Mouse (Mus musculus) heart, embryonic 14.5 days (tissue): ENCODE measurements around the gene Tgif2. TPM values are rescaled to one million over a fixed set of nuclear protein-coding genes. Genes with fewer than 3 reads are reported as not detected.

Experiments used
- ATAC-seq: fragments of 200-750 bp; cut with Nextera tagmentation; 2 replicates; pipeline ENCODE4 v1.8.0; 2017; ENCODE audit warnings: low read depth, moderate TSS enrichment; ENCODE audit not compliant: insufficient number of reproducible peaks, insufficient read depth, low FRiP score
- H3K27ac ChIP-seq, 2 experiments: fragments of 200-500 bp in 1 of 2; fragments of 300-500 bp in 1 of 2; sonication (generic) in 1 of 2; replicated peaks in 1 of 2; 2 replicates each; pipeline ENCODE4 v1.5.1; 2012 to 2014; ENCODE audit warnings: low read depth in 2 of 2, low read length in 2 of 2, control low read depth in 1 of 2, mild to moderate bottlenecking in 1 of 2, mixed read lengths in 1 of 2; ENCODE audit not compliant: control insufficient read depth in 1 of 2, insufficient read depth in 1 of 2
- H3K27me3 ChIP-seq: fragments of 300-500 bp; sonication (generic); 2 replicates; pipeline ENCODE4 v1.6.1; 2014; ENCODE audit warnings: mild to moderate bottlenecking, low read length, control low read depth; ENCODE audit not compliant: control insufficient read depth, insufficient read depth
- H3K36me3 ChIP-seq: fragments of 300-500 bp; sonication (generic); 2 replicates; pipeline ENCODE4 v1.6.1; 2014; ENCODE audit warnings: mild to moderate bottlenecking, control low read depth, low read length, mixed read lengths; ENCODE audit not compliant: control insufficient read depth, insufficient read depth
- H3K4me1 ChIP-seq, 2 experiments: fragments of 200-500 bp in 1 of 2; fragments of 300-500 bp in 1 of 2; sonication (generic) in 1 of 2; 2 replicates each; pipeline ENCODE4 v1.6.1; 2012 to 2014; ENCODE audit warnings: low read length in 2 of 2, control low read depth in 1 of 2, mixed read lengths in 1 of 2; ENCODE audit not compliant: control insufficient read depth in 2 of 2, insufficient read depth in 2 of 2
- H3K4me2 ChIP-seq: fragments of 300-500 bp; sonication (generic); 2 replicates; pipeline ENCODE4 v1.6.1; 2014; ENCODE audit warnings: mild to moderate bottlenecking, low read length
- H3K4me3 ChIP-seq, 2 experiments: fragments of 200-500 bp in 1 of 2; fragments of 300-500 bp in 1 of 2; sonication (generic) in 1 of 2; 2 replicates each; pipeline ENCODE4 v1.5.1; 2012 to 2014; ENCODE audit warnings: low read length in 2 of 2, mild to moderate bottlenecking in 2 of 2, control low read depth in 1 of 2, low read depth in 1 of 2, moderate library complexity in 1 of 2; ENCODE audit not compliant: control insufficient read depth in 1 of 2, insufficient read depth in 1 of 2
- H3K9ac ChIP-seq: fragments of 300-500 bp; sonication (generic); 2 replicates; pipeline ENCODE4 v1.6.1; 2014; ENCODE audit warnings: mild to moderate bottlenecking, low read length
- H3K9me3 ChIP-seq: fragments of 300-500 bp; sonication (generic); 2 replicates; pipeline ENCODE4 v1.6.1; 2016; ENCODE audit warnings: low read length, control low read depth; ENCODE audit not compliant: control insufficient read depth
- WGBS: fragments of 180-500 bp; shearing (Covaris S2); extraction: QIAGEN DNeasy Blood & Tissue Kit; methylation state at CpG from one replicate; pipeline ENCODE4 v1.1.7; 2014; 5-methylcytosine and 5-hydroxymethylcytosine counted together
- polyA plus RNA-seq: library from polyadenylated mRNA; unstranded; fragments of >200 nt; fragmentation: Nextera tagmentation; extraction: Ambion mirVana; gene quantifications from 2 replicates; pipeline ENCODE4 v1.2.1, GENCODE M21; 2014

The Tgif2 gene
- polyA plus RNA-seq, 1 experiment from 2014 or later = 36.2 TPM

DNA sequence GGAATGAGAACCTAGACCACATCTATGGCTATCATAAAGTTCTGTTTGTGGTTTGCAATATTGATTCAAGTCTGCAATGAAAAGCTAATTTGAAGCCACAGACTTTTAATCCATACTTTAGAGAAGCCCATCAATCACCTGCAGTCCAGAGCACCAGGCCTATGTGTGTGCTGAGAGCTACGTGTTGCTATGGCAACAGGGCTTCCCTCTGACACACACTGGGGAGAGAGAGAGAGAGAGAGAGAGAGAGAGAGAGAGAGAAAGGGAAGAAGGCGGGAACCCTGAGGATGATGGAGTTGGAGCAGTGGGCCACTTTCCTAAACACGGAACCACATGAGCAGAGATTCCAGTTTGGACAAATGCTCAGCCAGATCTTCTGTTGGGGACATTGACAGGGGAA, 52.4 kb downstream of the Tgif2 start:
- Histone ChIP-seq H3K27ac (no peak overlapping the region), H3K27me3 (no peaks in the 10 kb centered on the region), H3K9me3 (no peaks in the 10 kb centered on the region), H3K9ac (no peak overlapping the region), H3K4me3 (no peak overlapping the region), H3K4me2 (no peak overlapping the region), H3K36me3 (no peaks in the 10 kb centered on the region), H3K4me1 (no peaks in the 10 kb centered on the region)
- WGBS = 68% methylated on average over 3 of the region's 3 CpGs
- ATAC-seq = no peak

DNA sequence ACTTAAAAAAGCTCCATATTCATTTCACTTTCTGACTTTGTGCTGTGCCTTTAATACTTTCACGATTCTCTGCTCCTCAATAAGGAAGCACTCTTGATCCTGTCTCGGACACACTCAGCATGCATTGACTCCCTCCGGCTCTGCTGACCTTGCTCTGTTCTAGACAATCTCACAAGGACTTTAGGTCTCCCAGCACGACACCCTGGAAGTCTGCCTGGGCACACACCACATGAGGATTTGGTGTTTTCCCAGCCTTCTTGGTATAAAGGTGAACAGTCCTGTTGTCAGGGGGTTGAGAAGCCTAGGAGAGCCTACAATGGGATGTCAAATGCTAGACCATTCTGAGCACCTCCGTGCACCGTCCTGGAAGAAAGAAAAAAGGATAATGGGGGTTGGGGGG, 53.0 kb downstream of the Tgif2 start:
- H3K4me2 ChIP-seq = no peak overlapping the region
- WGBS = 62% methylated on average over 6 of the region's 6 CpGs

DNA sequence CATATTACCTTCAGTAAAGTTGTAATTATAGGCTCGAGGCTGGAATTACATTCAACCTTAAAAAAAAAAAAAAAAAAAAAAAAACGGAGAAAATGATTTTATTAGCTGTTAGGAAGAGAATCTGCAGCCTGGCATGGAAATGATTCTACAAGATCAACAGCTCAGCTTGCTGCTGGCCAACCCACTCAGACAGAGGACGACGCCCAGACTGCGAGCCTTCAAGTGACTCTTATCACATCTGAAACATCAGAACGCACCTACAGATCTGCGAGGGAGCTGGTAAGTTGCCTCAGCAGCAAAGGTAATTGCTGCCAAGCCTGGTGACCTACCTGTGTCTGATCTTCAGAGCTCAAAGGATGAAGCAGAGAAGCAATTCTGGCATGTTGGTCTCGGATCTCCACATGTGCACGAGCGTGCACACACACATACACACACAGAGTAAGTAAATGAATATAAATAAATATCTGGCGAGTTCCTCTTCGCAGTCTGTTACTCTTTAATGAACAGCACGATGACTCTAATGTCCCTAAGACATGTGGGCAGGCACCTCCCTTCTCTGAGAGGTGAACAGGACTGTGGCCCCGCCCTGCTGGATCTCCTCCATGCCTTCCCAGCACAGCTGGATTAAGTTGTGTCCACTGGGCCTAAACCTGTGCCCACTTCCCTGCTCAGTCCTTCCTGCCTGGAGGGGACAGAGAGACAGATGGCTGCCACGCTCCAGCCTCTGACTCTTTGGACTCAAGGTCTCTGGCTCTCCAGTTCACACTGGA, 54.9 kb downstream of the Tgif2 start:
- 71% methylated on average over 15 of the region's 15 CpGs for WGBS
- Histone ChIP-seq H3K4me3 (no peak overlapping the region), H3K4me2 (no peak overlapping the region), H3K36me3 (no peaks in the 10 kb centered on the region), H3K9me3 (no peaks in the 10 kb centered on the region), H3K27ac (no peak overlapping the region), H3K4me1 (peaks cover 5 to 6% of the 10 kb centered on the region in 2 experiments; a peak in 1 of 4 replicates), H3K9ac (no peak overlapping the region), H3K27me3 (no peaks in the 10 kb centered on the region)
- ATAC-seq = no peak

More for the DNA sequence above, 53.0 kb downstream of the Tgif2 start:
- no peak overlapping the region for H3K27ac ChIP-seq
- H3K9me3 ChIP-seq = no peaks in the 10 kb centered on the region
- no peaks in the 10 kb centered on the region for H3K4me1 ChIP-seq
- H3K36me3 ChIP-seq = no peaks in the 10 kb centered on the region
- ATAC-seq = no peak
- H3K9ac ChIP-seq = no peak overlapping the region
- no peak overlapping the region for H3K4me3 ChIP-seq
- no peaks in the 10 kb centered on the region for H3K27me3 ChIP-seq

DNA sequence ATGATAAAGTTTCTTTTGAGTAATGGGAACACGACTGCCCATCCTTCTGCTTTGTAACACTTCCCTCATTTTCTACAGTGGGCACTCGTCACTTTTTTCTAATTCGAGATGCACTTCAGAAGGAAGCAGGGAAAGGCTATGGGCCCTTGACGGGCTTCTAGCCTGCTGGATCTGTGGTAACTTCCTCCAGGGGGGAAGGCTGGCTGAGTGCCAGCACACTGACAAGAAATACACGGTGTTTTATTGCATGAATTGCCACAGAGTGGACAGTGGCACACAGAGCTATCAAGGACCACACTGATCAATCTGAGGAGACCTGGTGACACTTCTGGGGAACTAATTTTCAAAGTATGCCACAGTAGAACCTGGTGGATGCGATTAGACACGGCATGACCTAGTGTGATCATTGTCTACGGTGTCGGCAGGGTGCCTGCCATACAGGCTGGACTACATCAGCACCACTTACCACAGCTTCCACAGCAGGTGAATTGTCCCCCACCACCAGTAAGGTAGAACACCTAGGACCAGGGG, 56.6 kb downstream of the Tgif2 start:
- Histone ChIP-seq H3K4me2 (no peak overlapping the region), H3K4me3 (no peak overlapping the region), H3K9ac (no peak overlapping the region), H3K4me1 (peaks cover 5 to 6% of the 10 kb centered on the region in 2 experiments; a peak in 1 of 4 replicates), H3K27ac (no peak overlapping the region), H3K9me3 (no peaks in the 10 kb centered on the region), H3K27me3 (no peaks in the 10 kb centered on the region), H3K36me3 (no peaks in the 10 kb centered on the region)
- no peak for ATAC-seq
- WGBS = 59% methylated on average over 9 of the region's 9 CpGs

DNA sequence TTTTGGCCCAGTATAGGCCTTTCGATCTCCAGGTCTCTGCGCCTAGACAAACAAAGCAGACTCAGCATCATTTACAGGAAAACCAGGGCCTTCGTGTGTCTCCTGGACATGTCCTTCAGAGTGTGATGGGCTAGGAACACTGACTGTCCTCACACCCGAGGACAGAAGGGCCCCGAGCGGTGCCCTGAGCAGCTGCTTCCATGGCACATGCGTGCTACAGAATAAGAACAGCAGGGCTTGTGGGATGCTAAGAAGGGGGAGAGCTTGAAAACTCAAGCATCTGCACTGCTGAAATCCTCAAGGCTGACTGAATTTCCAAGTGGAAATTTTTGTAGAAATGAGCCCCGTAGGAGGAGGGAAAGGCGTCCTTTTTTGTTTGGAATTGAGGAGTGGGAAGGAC, 57.2 kb downstream of the Tgif2 start:
- WGBS = 81% methylated on average over 9 of the region's 9 CpGs
- Histone ChIP-seq H3K4me3 (no peak overlapping the region), H3K36me3 (no peaks in the 10 kb centered on the region), H3K4me2 (no peak overlapping the region), H3K27me3 (no peaks in the 10 kb centered on the region), H3K4me1 (peaks cover 5 to 6% of the 10 kb centered on the region in 2 experiments; a peak in 1 of 4 replicates), H3K9me3 (no peaks in the 10 kb centered on the region), H3K27ac (no peak overlapping the region), H3K9ac (no peak overlapping the region)
- ATAC-seq = no peak

DNA sequence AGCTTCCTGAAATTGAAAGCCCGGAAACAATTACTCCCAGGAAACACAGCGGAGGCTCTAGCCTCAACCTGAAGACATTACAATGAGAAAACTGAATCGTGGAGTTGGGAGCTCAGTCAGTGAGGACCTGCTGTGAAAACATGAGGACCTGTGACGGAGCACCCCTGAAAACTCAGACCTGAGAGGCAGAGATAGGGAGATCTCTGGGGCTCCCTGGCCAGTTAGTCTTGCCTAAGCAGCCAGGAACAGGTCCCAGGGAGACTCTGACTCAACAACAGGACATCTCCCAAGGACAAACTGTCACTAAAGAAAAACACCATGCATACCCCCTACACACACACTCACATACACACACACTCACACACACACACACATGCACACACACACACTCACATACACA, 58.6 kb downstream of the Tgif2 start:
- Histone ChIP-seq H3K27me3 (no peaks in the 10 kb centered on the region), H3K9ac (no peak overlapping the region), H3K36me3 (no peaks in the 10 kb centered on the region), H3K4me1 (peaks cover 5 to 6% of the 10 kb centered on the region in 2 experiments; a peak in 1 of 4 replicates), H3K4me3 (no peak overlapping the region), H3K4me2 (no peak overlapping the region), H3K27ac (no peak overlapping the region), H3K9me3 (no peaks in the 10 kb centered on the region)
- ATAC-seq = no peak
- 40% methylated on average over 4 of the region's 4 CpGs for WGBS

DNA sequence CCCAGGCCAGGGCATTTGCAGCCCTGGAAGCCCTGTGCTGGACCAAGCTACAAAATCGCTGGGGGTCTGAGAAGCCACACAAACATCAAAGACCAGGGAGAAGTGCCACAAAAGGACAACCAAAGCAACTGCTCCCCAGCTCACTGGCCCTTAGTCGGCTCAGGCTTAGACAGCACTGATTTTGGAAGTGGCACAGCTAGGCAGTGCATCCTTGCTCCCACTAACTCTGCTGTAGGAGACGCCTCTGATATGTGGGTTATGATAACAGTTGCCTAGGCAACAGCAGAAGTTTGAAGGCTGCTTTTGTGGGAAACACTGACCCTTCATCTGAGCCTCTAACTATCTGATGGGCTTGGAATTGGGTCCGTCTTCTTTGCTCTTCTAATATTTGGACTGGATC, 59.4 kb downstream of the Tgif2 start:
- Histone ChIP-seq H3K27ac (no peak overlapping the region), H3K9me3 (no peaks in the 10 kb centered on the region), H3K4me2 (no peak overlapping the region), H3K36me3 (no peaks in the 10 kb centered on the region), H3K4me3 (no peak overlapping the region), H3K9ac (no peak overlapping the region), H3K4me1 (peaks cover 5 to 6% of the 10 kb centered on the region in 2 experiments; a peak in 1 of 4 replicates), H3K27me3 (no peaks in the 10 kb centered on the region)
- 38% methylated on average over 4 of the region's 4 CpGs for WGBS
- no peak for ATAC-seq
